Mouse (Mus musculus) liver, adult 2 months (tissue): ENCODE results near the gene Napepld. TPM values are rescaled to one million over a fixed set of nuclear protein-coding genes. Genes with fewer than 3 reads are reported as not detected.

Experiments used
- DNase-seq: peaks from one replicate; pipeline ENCODE4 v3.0.0-alpha.2; 2011; ENCODE audit warnings: low read depth, low spot score; ENCODE audit errors: extremely low read depth
- H3K27ac ChIP-seq: fragments of 200-500 bp; replicated peaks from 2 replicates; pipeline ENCODE4 v1.5.1; 2012; ENCODE audit warnings: low read depth, mild to moderate bottlenecking, control low read depth, inconsistent platforms, low read length; ENCODE audit not compliant: insufficient read depth
- H3K27me3 ChIP-seq: fragments of 200-500 bp; 2 replicates; pipeline ENCODE4 v1.6.1; 2012; ENCODE audit warnings: mild to moderate bottlenecking, moderate library complexity, low read length, inconsistent platforms; ENCODE audit not compliant: control insufficient read depth, insufficient read depth
- H3K36me3 ChIP-seq: fragments of 200-500 bp; 2 replicates; pipeline ENCODE4 v1.6.1; 2012; ENCODE audit warnings: low read length, inconsistent platforms; ENCODE audit not compliant: control insufficient read depth, insufficient read depth
- H3K4me1 ChIP-seq: fragments of 200-500 bp; 2 replicates; pipeline ENCODE4 v1.6.1; 2011; ENCODE audit warnings: low read length; ENCODE audit not compliant: control insufficient read depth, insufficient read depth
- H3K4me3 ChIP-seq: fragments of 200-500 bp; 2 replicates; pipeline ENCODE4 v1.5.1; 2011; ENCODE audit warnings: low read depth, mild to moderate bottlenecking, control low read depth, low read length, moderate library complexity; ENCODE audit not compliant: insufficient read depth
- H3K79me2 ChIP-seq: fragments of 200-500 bp; 2 replicates; pipeline ENCODE4 v1.6.1; 2012; ENCODE audit warnings: inconsistent platforms, mild to moderate bottlenecking, low read length, moderate library complexity; ENCODE audit not compliant: control insufficient read depth, insufficient read depth
- H3K9ac ChIP-seq: fragments of 200-500 bp; 2 replicates; pipeline ENCODE4 v1.6.1; 2012; ENCODE audit warnings: low read depth, mild to moderate bottlenecking, control low read depth, inconsistent platforms, low read length
- CTCF ChIP-seq: fragments of 200-500 bp; IDR thresholded peaks from 2 replicates; pipeline ENCODE4 v1.5.1; 2011; ENCODE audit warnings: low read depth, low read length, control low read depth
- POLR2A ChIP-seq: fragments of 200-500 bp; IDR thresholded peaks from 2 replicates; pipeline ENCODE4 v1.6.1; 2011; ENCODE audit warnings: low read length, control low read depth; ENCODE audit not compliant: insufficient read depth; ENCODE audit errors: extremely low read depth
- WGBS: fragments of 180-500 bp; shearing (Covaris S2); methylation state at CpG from one replicate; pipeline ENCODE4 v1.1.7; 2018; 5-methylcytosine and 5-hydroxymethylcytosine counted together
- polyA plus RNA-seq: library from polyadenylated mRNA; depleted of rRNA; stranded (reverse); fragments of >200 nt; gene quantifications from 2 replicates; pipeline ENCODE4 v1.2.3, GENCODE M21; 2012
- total RNA-seq: library from RNA; depleted of rRNA; stranded (reverse); fragments of >200 nt; gene quantifications from 2 replicates; pipeline ENCODE4 v1.2.3, GENCODE M21; 2014

Napepld gene
- total and polyA plus RNA-seq, 2 experiments: 0.40 to 0.83 TPM

GRCm38 (mm10) chr5:21672812-21673635, 28.2 kb downstream of the Napepld start:
- Histone ChIP-seq H3K27ac (no peak overlapping the region), H3K9ac (no peak overlapping the region), H3K79me2 (no peaks in the 10 kb centered on the region), H3K4me1 (no peaks in the 10 kb centered on the region), H3K27me3 (no peaks in the 10 kb centered on the region), H3K36me3 (no peaks in the 10 kb centered on the region), H3K4me3 (no peak overlapping the region)
- no peak for DNase-seq
- TF ChIP-seq CTCF (no peak), POLR2A (no peak)
- WGBS: 50% methylated on average over 23 of the region's 23 CpGs

GRCm38 (mm10) chr5:21669307-21669706, 31.9 kb downstream of the Napepld start:
- H3K36me3 ChIP-seq: no peaks in the 10 kb centered on the region
- no peaks in the 10 kb centered on the region for H3K27me3 ChIP-seq
- no peak overlapping the region for H3K4me3 ChIP-seq
- no peak overlapping the region for H3K27ac ChIP-seq
- no peaks in the 10 kb centered on the region for H3K79me2 ChIP-seq
- TF ChIP-seq CTCF: no peak
- no peak for TF ChIP-seq POLR2A
- DNase-seq: no peak
- H3K4me1 ChIP-seq: no peaks in the 10 kb centered on the region
- 54% methylated on average over 2 of the region's 2 CpGs for WGBS
- H3K9ac ChIP-seq: no peak overlapping the region

DNA sequence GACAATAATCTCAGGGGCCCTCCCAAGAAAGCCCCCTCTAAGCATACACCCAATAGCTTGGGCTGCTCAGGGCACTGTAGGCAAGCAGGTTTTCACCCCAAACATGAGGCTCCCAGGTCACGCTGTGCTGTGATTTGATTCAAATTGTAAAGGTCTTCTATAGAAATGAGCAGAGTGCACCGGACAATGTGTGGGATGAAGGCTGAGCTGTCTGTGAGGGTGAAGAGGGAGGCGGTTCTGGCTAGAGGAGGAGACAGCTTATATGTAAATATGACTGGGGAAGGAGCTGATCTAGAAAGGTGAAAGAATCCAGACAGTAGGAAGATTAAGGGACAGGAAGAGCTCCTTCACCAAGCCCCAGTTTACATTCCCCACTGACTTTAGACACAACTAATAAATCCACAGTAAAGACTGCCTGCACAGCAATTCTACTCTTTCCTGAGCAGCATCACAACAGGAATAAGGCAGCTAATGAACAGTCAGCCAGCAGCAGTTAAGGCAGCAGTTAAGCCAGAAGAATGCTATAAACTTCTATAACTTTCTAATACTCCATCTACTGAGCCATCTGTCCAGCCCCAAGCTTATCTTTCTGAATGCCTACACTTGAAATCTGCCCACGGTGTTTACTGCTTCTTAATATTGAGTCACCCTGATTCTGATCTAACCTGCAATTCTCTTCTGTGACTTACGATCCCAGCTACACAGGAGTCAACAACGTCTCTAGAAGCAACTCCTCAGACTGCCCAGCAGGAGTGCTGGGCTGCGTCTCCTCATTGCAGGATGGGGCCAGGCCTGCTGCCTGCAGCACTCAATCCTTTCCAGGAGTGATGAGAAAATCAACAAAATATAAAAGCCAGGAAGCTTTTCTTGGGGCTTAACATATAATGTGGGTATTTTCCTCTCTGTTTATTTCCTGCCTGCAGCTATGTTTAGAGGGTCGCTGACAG, 33.7 kb downstream of the Napepld start:
- Histone ChIP-seq H3K79me2 (no peaks in the 10 kb centered on the region), H3K36me3 (no peaks in the 10 kb centered on the region), H3K27ac (no peak overlapping the region), H3K27me3 (no peaks in the 10 kb centered on the region), H3K4me1 (no peaks in the 10 kb centered on the region), H3K9ac (no peak overlapping the region), H3K4me3 (no peak overlapping the region)
- no peak for TF ChIP-seq POLR2A
- no peak for TF ChIP-seq CTCF
- WGBS: 83% methylated on average over 8 of the region's 8 CpGs
- no peak for DNase-seq

- H3K27ac ChIP-seq: no peak overlapping the region
- WGBS: 95% methylated on average over 11 of the region's 11 CpGs
- H3K4me3 ChIP-seq: no peak overlapping the region
- H3K79me2 ChIP-seq: no peaks in the 10 kb centered on the region
- H3K4me1 ChIP-seq: no peaks in the 10 kb centered on the region
- H3K36me3 ChIP-seq: peaks cover 2% of the 10 kb centered on the region; the same call in 1 of the 2 replicates
- H3K9ac ChIP-seq: no peak overlapping the region
- no peak for DNase-seq
- TF ChIP-seq CTCF (no peak), POLR2A (no peak)
- H3K27me3 ChIP-seq: no peaks in the 10 kb centered on the region
Observed at GRCm38 (mm10) chr5:21663081-21663480, 38.1 kb downstream of the Napepld start.

- H3K9ac ChIP-seq: no peak overlapping the region
- H3K27me3 ChIP-seq: no peaks in the 10 kb centered on the region
- 94% methylated on average over 6 of the region's 6 CpGs for WGBS
Observed at GRCm38 (mm10) chr5:21660850-21661249, 40.3 kb downstream of the Napepld start.

More at GRCm38 (mm10) chr5:21660850-21661249, 40.3 kb downstream of the Napepld start:
- Histone ChIP-seq H3K36me3 (peaks cover 3% of the 10 kb centered on the region; the same call in 1 of the 2 replicates), H3K4me3 (no peak overlapping the region), H3K4me1 (no peaks in the 10 kb centered on the region), H3K27ac (no peak overlapping the region), H3K79me2 (no peaks in the 10 kb centered on the region)
- TF ChIP-seq CTCF: no peak
- TF ChIP-seq POLR2A: no peak
- DNase-seq: no peak
